12 mouse cellular contexts compared by ENCODE assay signal in genomic region chr17:14247931-14248330, GRCm38 (mm10). TPM values are rescaled to one million over a fixed set of nuclear protein-coding genes. Genes with fewer than 3 reads are reported as not detected.
A peak's percentile ranks its signal among the peaks of the same experiment; 100 is the strongest.
DNase-seq lines count a peak whose midpoint lies in the region; ATAC-seq and TF ChIP-seq lines count a peak whose summit lies in the region.
"Had no signal": no experiment of that assay in that cellular context is flagged by ENCODE, and none has a peak within 500 bp of the region (broad histone marks: within the 10 kb centered on the region; RNA-seq: fewer than 3 reads in every experiment).

No protein-coding gene starts in this region.

- H3K9me3 ChIP-seq in intestine, embryonic 15.5 days = no peaks in the 10 kb centered on the region
- H3K9me3 ChIP-seq: kidney, embryonic 15.5 days had no signal

- peak; percentile 22 for DNase-seq in cerebellum, adult 9-10 months
- peak; percentile 36 to 82 for DNase-seq in layer of hippocampus, postnatal 14 days (ENCODE audit: low spot score in 2 of 2)
- peak; percentile 90 for DNase-seq in right cerebral cortex, adult 18-20 months
- no peak for DNase-seq in heart, adult 9 months (ENCODE audit: low spot score in 2 of 2)
- DNase-seq in testis, postnatal 10 days (ENCODE audit: low spot score) = no peak
- DNase-seq: heart, adult 2 months; liver had no signal

- TF ChIP-seq POLR2A in cortical plate, adult 2 months (IDR thresholded peaks at IDR 0.05; ENCODE audit: extremely low read depth, insufficient read depth, low read length) = no peak

- H3K9ac ChIP-seq in intestine, embryonic 15.5 days = no peak overlapping the region
- H3K9ac ChIP-seq: kidney, embryonic 15.5 days had no signal

- H3K4me2 ChIP-seq in intestine, embryonic 15.5 days (replicated peaks) = no peak overlapping the region
- H3K4me2 ChIP-seq: kidney, embryonic 15.5 days had no signal

- H3K27me3 ChIP-seq in intestine, embryonic 15.5 days (replicated peaks) = no peaks in the 10 kb centered on the region

- H3K36me3 ChIP-seq in intestine, embryonic 15.5 days = no peaks in the 10 kb centered on the region
- H3K36me3 ChIP-seq: kidney, embryonic 15.5 days had no signal

- H3K4me3 ChIP-seq in cortical plate, adult 2 months (ENCODE audit: insufficient read depth, low read length) = no peak overlapping the region
- H3K4me3 ChIP-seq in intestine, embryonic 15.5 days (replicated peaks) = no peak overlapping the region
- H3K4me3 ChIP-seq: heart, adult 2 months; kidney, embryonic 15.5 days had no signal

- no peak for ATAC-seq in intestine, embryonic 15.5 days

- H3K4me1 ChIP-seq in cortical plate, adult 2 months (ENCODE audit: control insufficient read depth, insufficient read depth, low read length) = peaks cover 3% of the 10 kb centered on the region
- peaks cover 22% of the 10 kb centered on the region for H3K4me1 ChIP-seq in intestine, embryonic 15.5 days (replicated peaks)

- H3K27ac ChIP-seq in cortical plate, adult 2 months (ENCODE audit: insufficient read depth, low read length) = peak overlapping the region; percentile 45; the same call in 1 of the 2 replicates
- H3K27ac ChIP-seq in intestine, embryonic 15.5 days = no peak overlapping the region
- H3K27ac ChIP-seq: heart, adult 2 months; kidney, embryonic 15.5 days had no signal

- no peak for TF ChIP-seq CTCF in cortical plate, adult 2 months (IDR thresholded peaks at IDR 0.05; ENCODE audit: extremely low read depth, insufficient read depth, low read length)

- WGBS in intestine, embryonic 15.5 days = 88% methylated on average over 8 of the region's 8 CpGs

RNA-seq across cellular contexts. Expression of gene Smoc2, which starts 31.4 kb away (rescaled TPM):
- 11.0 and 14.2 TPM in 2 replicates for polyA plus RNA-seq in cortical plate, adult 2 months (2012; rRNA removed)
- 10 to 100 TPM; 15.7 to 17.6 TPM for total RNA-seq in layer of hippocampus, postnatal 14 days (2021)
- polyA plus RNA-seq in intestine, embryonic 15.5 days (2015; fragmentation: Nextera tagmentation; extraction: Ambion mirVana) = 122 and 132 TPM in 2 replicates
- total RNA-seq: hematopoietic stem cell, adult 5-6 weeks; neutrophil, adult 5-6 weeks had no signal

RNA-seq across cellular contexts. Expression of gene Dact2, which starts 43.8 kb away (rescaled TPM):
- 69.7 and 71.4 TPM in 2 replicates for polyA plus RNA-seq in cortical plate, adult 2 months (2012; rRNA removed)
- total RNA-seq in layer of hippocampus, postnatal 14 days (2021) = 10 to 100 TPM; 20.0 to 23.2 TPM
- polyA plus RNA-seq in intestine, embryonic 15.5 days (2015; fragmentation: Nextera tagmentation; extraction: Ambion mirVana) = 5.7 and 6.1 TPM in 2 replicates
- total RNA-seq: hematopoietic stem cell, adult 5-6 weeks; neutrophil, adult 5-6 weeks had no signal

Comparison
In these comparisons a context has a peak if more than half of its experiments do, and no peak if none do; other contexts are left out.
1. DNase-seq: peak in cerebellum, adult 9-10 months (single experiment), layer of hippocampus, postnatal 14 days (2 of 2) and right cerebral cortex, adult 18-20 months (single experiment); none in heart, adult 9 months (0 of 2) and testis, postnatal 10 days (single experiment).